Mouse (Mus musculus) kidney, adult 2 months (tissue): Measurements from ENCODE around the gene Sik3.

Experiments used
- CTCF ChIP-seq: fragments of 200-500 bp; conservative IDR thresholded peaks from 2 replicates; pipeline ENCODE4 v1.5.1; 2011; ENCODE audit warnings: low read depth, mild to moderate bottlenecking, control low read depth, low read length, moderate library complexity, mixed read lengths; ENCODE audit not compliant: insufficient read depth, insufficient read length
- POLR2A ChIP-seq: fragments of 200-500 bp; IDR thresholded peaks from one replicate; pipeline ENCODE4 v1.6.1; 2011; ENCODE audit warnings: low read depth, low read length, control low read depth

DNA sequence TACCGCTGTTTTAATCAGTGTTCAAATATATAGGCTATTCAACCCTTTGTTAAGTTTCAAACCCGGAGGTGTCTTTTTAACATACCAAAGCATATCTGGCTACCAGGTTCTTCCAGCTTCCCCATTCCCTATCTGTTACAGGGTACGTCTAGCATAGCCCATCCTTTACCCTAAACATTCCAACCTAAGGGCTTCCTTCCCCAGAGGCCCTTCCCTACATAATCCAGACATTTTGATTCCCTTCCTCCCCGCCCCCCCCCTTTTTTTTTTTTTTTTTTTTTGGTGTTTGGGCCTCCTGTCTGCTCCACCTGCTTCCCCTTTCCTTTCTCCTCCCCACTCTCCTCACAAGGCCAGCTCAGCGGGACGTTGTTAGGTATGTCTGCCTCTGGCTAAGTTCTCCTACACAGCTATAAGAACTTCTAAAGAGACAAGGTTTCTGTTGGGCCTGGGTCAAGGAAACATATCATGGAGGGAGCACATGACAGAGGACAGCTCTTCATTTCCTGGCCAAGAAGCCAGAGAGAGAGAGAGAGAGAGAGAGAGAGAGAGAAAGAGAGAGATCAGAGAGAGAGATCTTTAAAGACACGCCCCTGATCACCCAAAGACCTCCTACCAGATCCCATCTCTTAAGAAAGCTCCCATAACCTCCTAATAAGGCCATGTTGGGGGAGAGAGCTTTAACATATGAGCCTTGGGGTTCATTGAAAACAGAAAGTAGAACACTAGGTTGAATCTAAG is 3.5 kb upstream of the Sik3 start:
- TF ChIP-seq CTCF, result no peak
- no peak for TF ChIP-seq POLR2A
